Mouse (Mus musculus) spleen, adult 2 months (tissue): ENCODE results near the gene Fxn. TPM values are rescaled to one million over a fixed set of nuclear protein-coding genes. Genes with fewer than 3 reads are reported as not detected.

Source experiments
- DNase-seq, 2 experiments: peaks; one replicate each; pipeline versions ENCODE4 v3.0.0 to v3.0.0-alpha.2; 2012 to 2021; ENCODE audit warnings: low spot score in 2 of 2, low read depth in 1 of 2
- H3K27ac ChIP-seq: fragments of 200-500 bp; 2 replicates; pipeline ENCODE4 v1.5.1; 2012; ENCODE audit warnings: low read length, inconsistent platforms; ENCODE audit not compliant: insufficient read depth
- H3K27me3 ChIP-seq: fragments of 200-500 bp; 2 replicates; pipeline ENCODE4 v1.6.1; 2012; ENCODE audit warnings: mild to moderate bottlenecking, moderate library complexity, low read length, inconsistent platforms; ENCODE audit not compliant: control insufficient read depth, insufficient read depth
- H3K36me3 ChIP-seq: fragments of 200-500 bp; 2 replicates; pipeline ENCODE4 v1.6.1; 2012; ENCODE audit warnings: mild to moderate bottlenecking, low read length, inconsistent platforms; ENCODE audit not compliant: control insufficient read depth, insufficient read depth
- H3K4me1 ChIP-seq: fragments of 200-500 bp; 2 replicates; pipeline ENCODE4 v1.6.1; 2011; ENCODE audit warnings: inconsistent platforms; ENCODE audit not compliant: control insufficient read depth, insufficient read depth, insufficient read length
- H3K4me3 ChIP-seq: fragments of 200-500 bp; 2 replicates; pipeline ENCODE4 v1.5.1; 2011; ENCODE audit warnings: mild to moderate bottlenecking, inconsistent platforms; ENCODE audit not compliant: insufficient read depth, insufficient read length; ENCODE audit errors: extremely low read depth
- CTCF ChIP-seq: fragments of 200-500 bp; IDR thresholded peaks from 2 replicates; pipeline ENCODE4 v1.5.1; 2011; ENCODE audit warnings: mild to moderate bottlenecking, inconsistent platforms; ENCODE audit not compliant: insufficient read depth, insufficient read length, insufficient replicate concordance; ENCODE audit errors: extremely low read depth
- POLR2A ChIP-seq: fragments of 200-500 bp; IDR thresholded peaks from 2 replicates; pipeline ENCODE4 v1.6.1; 2011; ENCODE audit warnings: low read depth, low read length, inconsistent platforms
- WGBS: fragments of 180-500 bp; shearing (Covaris S2); methylation state at CpG from one replicate; pipeline ENCODE4 v1.1.7; 2018; 5-methylcytosine and 5-hydroxymethylcytosine counted together
- polyA plus RNA-seq: library from polyadenylated mRNA; depleted of rRNA; stranded (reverse); fragments of >200 nt; gene quantifications from 2 replicates; pipeline ENCODE4 v1.2.3, GENCODE M21; 2012

The Fxn gene
- polyA plus RNA-seq, 1 experiment = 6.2 TPM

- peak; percentile 64 to 65 for DNase-seq
- no peak overlapping the region for H3K27ac ChIP-seq
- no peak for TF ChIP-seq POLR2A
- TF ChIP-seq CTCF = peak; percentile 49; the same call in 1 of the 2 replicates
Observed at GRCm38 (mm10) chr19:24264991-24265390, 15.4 kb downstream of the Fxn start.

GRCm38 (mm10) chr19:24262736-24263135, 17.7 kb downstream of the Fxn start:
- Histone ChIP-seq H3K36me3 (peaks cover 12% of the 10 kb centered on the region), H3K4me1 (no peaks in the 10 kb centered on the region), H3K27ac (no peak overlapping the region), H3K4me3 (no peak overlapping the region), H3K27me3 (no peaks in the 10 kb centered on the region)
- 96% methylated on average over 14 of the region's 14 CpGs for WGBS
- TF ChIP-seq CTCF (no peak), POLR2A (no peak)
- no peak for DNase-seq

More at GRCm38 (mm10) chr19:24264991-24265390, 15.4 kb downstream of the Fxn start:
- Histone ChIP-seq H3K27me3 (no peaks in the 10 kb centered on the region), H3K36me3 (peaks cover 11% of the 10 kb centered on the region), H3K4me1 (no peaks in the 10 kb centered on the region), H3K4me3 (no peak overlapping the region)
- WGBS = 55% methylated on average over 7 of the region's 7 CpGs

- Histone ChIP-seq H3K4me1 (no peaks in the 10 kb centered on the region), H3K4me3 (no peak overlapping the region), H3K27me3 (no peaks in the 10 kb centered on the region), H3K27ac (no peak overlapping the region), H3K36me3 (peaks cover 7% of the 10 kb centered on the region)
- no peak for DNase-seq
- 90% methylated on average over 12 of the region's 12 CpGs for WGBS
- TF ChIP-seq POLR2A = no peak
Observed at GRCm38 (mm10) chr19:24259390-24260351, 20.7 kb downstream of the Fxn start.

GRCm38 (mm10) chr19:24258368-24258767, 22.0 kb downstream of the Fxn start:
- no peak for DNase-seq
- Histone ChIP-seq H3K4me1 (no peaks in the 10 kb centered on the region), H3K27me3 (no peaks in the 10 kb centered on the region), H3K27ac (no peak overlapping the region), H3K36me3 (peaks cover 7% of the 10 kb centered on the region), H3K4me3 (no peak overlapping the region)
- WGBS = 85% methylated on average over 5 of the region's 5 CpGs
- TF ChIP-seq POLR2A (no peak), CTCF (no peak)

- Histone ChIP-seq H3K4me3 (no peak overlapping the region), H3K4me1 (no peaks in the 10 kb centered on the region), H3K27ac (no peak overlapping the region), H3K36me3 (peaks cover 7% of the 10 kb centered on the region), H3K27me3 (no peaks in the 10 kb centered on the region)
- WGBS = 93% methylated on average over 6 of the region's 6 CpGs
- no peak for TF ChIP-seq CTCF
- no peak for TF ChIP-seq POLR2A
- no peak for DNase-seq
Observed at GRCm38 (mm10) chr19:24257962-24258361, 22.4 kb downstream of the Fxn start.

- DNase-seq = no peak
- TF ChIP-seq POLR2A (no peak), CTCF (no peak)
- Histone ChIP-seq H3K4me1 (no peaks in the 10 kb centered on the region), H3K27ac (no peak overlapping the region), H3K4me3 (no peak overlapping the region), H3K27me3 (no peaks in the 10 kb centered on the region), H3K36me3 (no peaks in the 10 kb centered on the region)
- 68% methylated on average over 9 of the region's 9 CpGs for WGBS
Observed at GRCm38 (mm10) chr19:24253657-24254260, 26.6 kb downstream of the Fxn start.
